Mouse (Mus musculus) lung, embryonic 16.5 days (tissue): ENCODE data around the gene Naa20. TPM values are rescaled to one million over a fixed set of nuclear protein-coding genes. Genes with fewer than 3 reads are reported as not detected.

Experiments
- ATAC-seq: fragments of 200-750 bp; cut with Nextera tagmentation; 2 replicates; pipeline ENCODE4 v1.8.0; 2017; ENCODE audit warnings: low read depth, mild to moderate bottlenecking, moderate library complexity
- H3K27ac ChIP-seq: fragments of 300-500 bp; sonication (generic); 2 replicates; pipeline ENCODE4 v1.5.1; 2014; ENCODE audit warnings: mild to moderate bottlenecking, control low read depth, low read length
- H3K27me3 ChIP-seq: fragments of 300-500 bp; sonication (generic); 2 replicates; pipeline ENCODE4 v1.6.1; 2014; ENCODE audit warnings: low read depth, low read length, mixed read lengths; ENCODE audit not compliant: control insufficient read depth, insufficient read depth
- H3K36me3 ChIP-seq: fragments of 300-500 bp; sonication (generic); 2 replicates; pipeline ENCODE4 v1.6.1; 2014; ENCODE audit warnings: low read length; ENCODE audit not compliant: control insufficient read depth, insufficient read depth
- H3K4me1 ChIP-seq: fragments of 300-500 bp; sonication (generic); replicated peaks from 2 replicates; pipeline ENCODE4 v1.6.1; 2014; ENCODE audit warnings: low read length, mixed read lengths; ENCODE audit not compliant: control insufficient read depth, insufficient read depth
- H3K4me2 ChIP-seq: fragments of 300-500 bp; sonication (generic); 2 replicates; pipeline ENCODE4 v1.6.1; 2014; ENCODE audit warnings: low read depth, low read length, control low read depth
- H3K4me3 ChIP-seq: fragments of 300-500 bp; sonication (generic); 2 replicates; pipeline ENCODE4 v1.5.1; 2014; ENCODE audit warnings: mild to moderate bottlenecking, low read length, control low read depth
- H3K9ac ChIP-seq: fragments of 300-500 bp; sonication (generic); 2 replicates; pipeline ENCODE4 v1.6.1; 2014; ENCODE audit warnings: low read length, control low read depth
- H3K9me3 ChIP-seq: fragments of 300-500 bp; sonication (generic); 2 replicates; pipeline ENCODE4 v1.6.1; 2016; ENCODE audit warnings: low read length; ENCODE audit not compliant: control insufficient read depth
- WGBS: fragments of 180-500 bp; shearing (Covaris S2); extraction: QIAGEN DNeasy Blood & Tissue Kit; methylation state at CpG from one replicate; pipeline ENCODE4 v1.1.7; 2014; 5-methylcytosine and 5-hydroxymethylcytosine counted together
- polyA plus RNA-seq: library from polyadenylated mRNA; unstranded; fragments of >200 nt; fragmentation: Nextera tagmentation; extraction: Ambion mirVana; gene quantifications from 2 replicates; pipeline ENCODE4 v1.2.1, GENCODE M21; 2015

Gene Naa20
- polyA plus RNA-seq, 1 experiment from 2014 or later, result 152 TPM

DNA sequence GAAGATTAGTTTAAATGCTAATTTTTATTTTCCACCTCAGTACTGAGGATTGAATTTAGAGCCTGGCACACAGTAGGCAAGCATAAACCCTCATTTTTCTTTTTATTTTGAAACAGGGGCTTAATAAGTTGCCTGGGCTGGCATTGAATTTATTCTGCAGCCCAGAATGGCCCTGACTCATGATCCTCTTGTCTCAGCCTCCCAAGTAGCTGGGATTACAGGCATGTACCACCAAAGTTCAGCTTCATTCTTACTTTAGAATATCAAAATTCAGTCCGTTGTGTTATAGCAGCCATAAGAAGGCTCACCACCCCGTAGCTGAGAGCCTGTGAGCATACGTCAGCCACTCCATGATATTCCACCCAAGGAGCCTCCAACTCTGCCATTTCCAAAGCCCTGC lies 35.7 kb upstream of the Naa20 start:
- Histone ChIP-seq H3K9me3 (peaks cover 4% of the 10 kb centered on the region; the same call in 1 of the 2 replicates), H3K27ac (no peak overlapping the region), H3K27me3 (no peaks in the 10 kb centered on the region), H3K36me3 (peaks cover 11% of the 10 kb centered on the region), H3K9ac (no peak overlapping the region), H3K4me2 (no peak overlapping the region), H3K4me1 (peaks cover 16% of the 10 kb centered on the region), H3K4me3 (no peak overlapping the region)
- no peak for ATAC-seq
- WGBS, result 92% methylated on average over 3 of the region's 3 CpGs

DNA sequence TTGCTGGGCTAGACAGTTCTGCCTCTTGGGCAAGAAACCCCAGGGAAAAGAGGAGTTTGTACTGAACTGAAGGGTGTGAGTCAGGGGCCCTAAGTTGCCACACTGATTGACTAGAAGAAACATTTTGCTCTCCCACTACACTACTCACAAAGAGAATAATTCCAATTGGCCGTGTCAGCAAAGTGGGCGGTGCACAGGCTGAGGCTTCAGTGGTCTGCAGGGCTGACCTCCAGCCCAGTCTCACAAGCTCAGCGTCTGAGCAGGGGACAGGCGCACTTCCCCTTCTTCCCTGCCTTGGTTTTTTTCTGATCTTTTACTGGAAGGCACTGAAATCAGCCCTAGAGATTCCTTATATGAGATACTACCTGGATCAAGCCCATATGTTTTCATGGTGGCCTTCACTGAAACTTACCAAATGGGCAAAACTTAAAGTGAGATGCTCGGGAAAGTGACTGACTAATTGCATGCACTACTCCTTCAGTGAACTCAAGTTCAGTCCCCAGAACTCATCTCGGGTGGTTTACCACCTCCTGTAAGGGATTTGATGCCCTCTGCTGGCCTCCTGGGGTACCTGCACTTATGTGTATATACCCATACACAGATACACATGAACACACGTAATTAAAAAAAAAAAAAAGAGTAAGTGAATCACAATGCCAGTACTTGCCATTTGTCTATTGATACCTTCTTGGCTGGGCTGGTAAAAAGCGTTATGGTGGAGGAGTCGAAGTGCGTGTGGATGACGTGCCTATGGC lies 35.0 kb upstream of the Naa20 start:
- H3K9me3 ChIP-seq, result peaks cover 4% of the 10 kb centered on the region; the same call in 1 of the 2 replicates
- H3K4me1 ChIP-seq, result peaks cover 16% of the 10 kb centered on the region
- peaks cover 11% of the 10 kb centered on the region for H3K36me3 ChIP-seq
- WGBS, result 93% methylated on average over 11 of the region's 11 CpGs
- no peak overlapping the region for H3K9ac ChIP-seq
- no peak overlapping the region for H3K27ac ChIP-seq
- ATAC-seq, result no peak
- no peak overlapping the region for H3K4me3 ChIP-seq
- H3K27me3 ChIP-seq, result no peaks in the 10 kb centered on the region
- H3K4me2 ChIP-seq, result no peak overlapping the region

DNA sequence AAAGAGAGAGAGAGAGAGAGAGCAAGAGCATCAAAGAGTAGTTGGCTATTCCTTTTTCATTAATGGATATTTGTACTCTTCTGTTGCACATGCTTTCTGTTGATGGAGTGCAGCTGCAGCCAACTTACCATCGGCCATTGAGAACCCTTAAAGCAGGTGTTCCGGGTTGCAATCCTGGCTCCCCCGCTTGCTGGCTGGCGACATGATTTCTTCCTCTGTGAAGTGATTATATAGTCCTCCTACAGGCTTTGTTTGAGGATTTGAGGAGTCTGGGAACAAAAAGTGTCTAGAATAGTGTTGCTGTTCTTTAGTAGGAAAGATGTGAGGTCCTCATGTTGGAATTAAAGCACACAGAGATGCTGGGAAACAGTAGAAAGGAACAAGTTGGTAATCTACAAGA lies 30.6 kb upstream of the Naa20 start:
- Histone ChIP-seq H3K36me3 (peaks cover 11% of the 10 kb centered on the region), H3K4me3 (no peak overlapping the region), H3K27ac (no peak overlapping the region), H3K4me2 (no peak overlapping the region), H3K27me3 (no peaks in the 10 kb centered on the region), H3K4me1 (peaks cover 4% of the 10 kb centered on the region; the same call in 1 of the 2 replicates), H3K9ac (no peak overlapping the region), H3K9me3 (peaks cover 4% of the 10 kb centered on the region; the same call in 1 of the 2 replicates)
- WGBS, result 70% methylated on average over 4 of the region's 4 CpGs
- no peak for ATAC-seq

DNA sequence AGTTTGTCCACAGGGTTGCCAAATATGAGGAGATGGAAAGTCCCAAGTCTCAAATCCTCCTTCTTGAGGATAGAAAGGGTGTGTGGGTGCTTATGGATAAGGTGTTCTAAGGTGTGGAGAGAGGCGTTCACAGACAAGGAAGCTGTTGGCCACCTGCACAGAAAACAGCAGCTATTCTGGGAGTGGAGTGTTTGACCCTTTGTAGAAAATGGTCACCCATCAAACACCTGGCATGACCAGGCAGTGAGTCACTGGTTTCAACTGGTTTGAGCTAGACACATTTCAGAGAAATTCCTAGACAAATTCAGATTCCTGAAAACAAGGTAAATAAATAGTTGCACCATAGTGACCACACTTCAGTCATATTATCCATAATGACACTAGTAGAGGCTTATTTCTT lies 29.8 kb upstream of the Naa20 start:
- WGBS, result 63% methylated on average over 1 of the region's 1 CpGs
- peaks cover under 1% of the 10 kb centered on the region; the same call in 1 of the 2 replicates for H3K9me3 ChIP-seq
- peaks cover 4% of the 10 kb centered on the region; the same call in 1 of the 2 replicates for H3K4me1 ChIP-seq
- no peak overlapping the region for H3K9ac ChIP-seq
- H3K4me2 ChIP-seq, result no peak overlapping the region
- peaks cover 10% of the 10 kb centered on the region for H3K36me3 ChIP-seq
- H3K27me3 ChIP-seq, result no peaks in the 10 kb centered on the region
- no peak overlapping the region for H3K4me3 ChIP-seq
- no peak for ATAC-seq
- no peak overlapping the region for H3K27ac ChIP-seq

DNA sequence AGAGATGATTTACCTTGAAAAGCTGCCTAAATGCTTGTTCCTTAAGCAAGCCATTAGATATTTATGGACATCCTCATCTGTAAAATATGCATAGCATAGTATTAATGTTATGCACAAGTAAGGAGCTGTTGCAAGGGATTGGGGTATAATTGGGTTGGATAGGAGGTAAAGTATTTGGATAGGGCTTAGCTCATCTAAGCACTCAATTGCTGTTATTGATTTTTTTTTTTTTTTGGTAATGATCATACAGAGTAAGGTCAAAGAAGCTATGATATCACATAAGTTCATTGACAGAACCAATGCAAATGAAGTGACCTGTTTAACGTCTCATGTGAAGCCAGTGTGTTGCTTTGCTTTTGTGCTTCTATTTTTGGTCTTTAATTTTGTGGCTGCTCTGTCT lies 27.9 kb upstream of the Naa20 start:
- no peak overlapping the region for H3K27ac ChIP-seq
- ATAC-seq, result no peak

DNA sequence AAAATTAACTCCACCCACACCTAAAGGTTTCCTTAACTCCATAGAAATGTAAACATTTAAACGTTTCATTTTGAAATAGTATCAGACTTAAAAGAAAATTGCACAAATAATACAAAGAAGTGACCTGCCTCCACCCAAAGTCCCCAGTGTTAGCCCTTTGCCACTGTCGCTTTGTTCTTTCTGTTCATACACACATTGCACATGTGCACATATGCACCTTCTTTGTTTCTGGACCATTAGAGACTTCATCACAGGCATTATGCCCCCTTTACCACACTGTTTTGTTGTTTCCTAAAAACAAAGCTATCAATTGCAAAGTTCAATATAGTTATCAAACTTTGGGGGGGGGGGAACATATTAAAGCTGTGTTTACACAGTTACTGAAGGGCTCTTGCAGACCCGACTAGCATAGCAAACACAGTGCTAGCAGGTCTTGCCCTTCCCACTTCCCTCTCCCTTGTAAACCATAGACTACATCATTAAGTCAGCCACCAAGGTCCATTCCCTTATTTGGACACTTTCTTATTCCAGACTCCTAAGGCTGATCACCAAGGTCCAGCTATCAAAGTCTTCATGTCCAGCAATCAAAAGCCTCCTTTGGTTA lies 26.9 kb upstream of the Naa20 start:
- Histone ChIP-seq H3K27me3 (no peaks in the 10 kb centered on the region), H3K4me2 (no peak overlapping the region), H3K27ac (no peak overlapping the region), H3K4me3 (no peak overlapping the region), H3K4me1 (peaks cover 4% of the 10 kb centered on the region; the same call in 1 of the 2 replicates), H3K36me3 (peaks cover 16% of the 10 kb centered on the region), H3K9ac (no peak overlapping the region), H3K9me3 (no peaks in the 10 kb centered on the region)
- 35% methylated on average over 3 of the region's 3 CpGs for WGBS
- ATAC-seq, result no peak

More for the DNA sequence above, 27.9 kb upstream of the Naa20 start:
- Histone ChIP-seq H3K27me3 (no peaks in the 10 kb centered on the region), H3K4me3 (no peak overlapping the region), H3K9ac (no peak overlapping the region), H3K4me1 (peaks cover 4% of the 10 kb centered on the region; the same call in 1 of the 2 replicates), H3K36me3 (peaks cover 9% of the 10 kb centered on the region), H3K4me2 (no peak overlapping the region), H3K9me3 (no peaks in the 10 kb centered on the region)
- WGBS, result 83% methylated on average over 1 of the region's 1 CpGs

DNA sequence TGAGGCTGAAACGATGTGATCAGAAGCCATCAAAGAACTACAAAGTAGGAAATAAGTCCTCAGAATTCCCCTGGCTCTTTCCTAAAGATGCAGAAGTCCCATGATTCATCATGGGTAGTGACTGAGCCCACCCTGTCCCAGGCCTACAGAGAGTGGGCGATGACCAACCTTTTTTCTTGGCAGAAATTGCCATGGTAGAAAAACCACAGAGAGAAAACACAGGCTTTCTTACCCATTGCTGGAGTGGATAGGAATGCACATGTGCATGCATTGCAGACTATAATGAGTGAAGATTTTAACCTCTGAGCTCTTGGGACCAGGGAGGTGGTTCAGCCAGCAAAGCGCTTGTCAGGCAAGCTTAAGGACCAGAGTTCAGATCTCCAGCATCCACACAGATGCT lies 24.7 kb upstream of the Naa20 start:
- Histone ChIP-seq H3K27ac (no peak overlapping the region), H3K9me3 (no peaks in the 10 kb centered on the region), H3K27me3 (no peaks in the 10 kb centered on the region), H3K4me2 (no peak overlapping the region), H3K4me1 (peaks cover 4% of the 10 kb centered on the region; the same call in 1 of the 2 replicates), H3K4me3 (no peak overlapping the region), H3K9ac (no peak overlapping the region), H3K36me3 (peaks cover 21% of the 10 kb centered on the region)
- 91% methylated on average over 3 of the region's 3 CpGs for WGBS
- ATAC-seq, result no peak

DNA sequence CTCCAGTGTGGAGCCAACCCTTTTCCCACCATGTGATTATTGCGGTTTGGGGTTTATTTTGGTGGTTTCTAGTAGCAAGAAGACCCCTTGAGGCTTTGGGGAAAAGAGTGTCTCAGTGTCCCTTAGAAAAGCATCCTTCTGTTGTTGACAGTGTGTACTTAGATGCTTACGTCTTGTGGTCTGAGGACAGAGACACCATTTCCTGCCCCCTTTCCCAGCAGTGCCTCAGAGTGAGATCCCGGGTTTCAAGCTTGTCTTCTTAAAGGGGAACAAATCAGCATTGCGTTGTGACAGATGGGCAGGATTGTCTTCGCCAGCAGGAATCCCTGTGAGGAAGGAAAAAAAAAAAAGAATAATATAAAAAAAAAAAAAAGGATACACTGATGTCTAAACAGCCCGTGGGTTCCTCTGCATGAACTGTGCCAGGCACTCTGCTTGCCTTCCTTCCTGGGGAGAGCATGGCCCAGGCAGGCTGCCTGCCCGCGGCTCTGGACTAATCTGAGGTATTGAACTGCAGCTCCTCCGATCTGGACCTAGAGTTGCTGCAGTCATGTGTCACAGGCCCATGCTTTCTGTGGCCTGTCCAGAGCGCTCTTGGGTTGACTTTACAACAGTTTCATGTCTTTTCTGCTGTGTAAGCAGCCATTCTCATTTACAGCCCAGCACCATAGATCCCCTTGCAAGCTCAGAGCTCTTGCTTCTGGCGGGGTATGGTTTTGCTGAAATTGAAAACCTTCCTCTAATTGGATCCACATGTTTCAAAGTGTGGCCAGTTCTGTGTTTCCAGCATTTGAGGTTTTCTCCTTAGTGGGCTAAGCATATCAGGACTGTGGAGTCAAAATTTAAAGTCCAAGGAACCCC lies 20.8 kb upstream of the Naa20 start:
- Histone ChIP-seq H3K36me3 (peaks cover 40% of the 10 kb centered on the region), H3K27me3 (no peaks in the 10 kb centered on the region), H3K27ac (peak overlapping the region; percentile 34; the same call in 1 of the 2 replicates), H3K9ac (no peak overlapping the region), H3K4me3 (no peak overlapping the region), H3K9me3 (no peaks in the 10 kb centered on the region), H3K4me2 (no peak overlapping the region), H3K4me1 (peaks cover 18% of the 10 kb centered on the region)
- ATAC-seq, result no peak
- WGBS, result 67% methylated on average over 11 of the region's 11 CpGs

DNA sequence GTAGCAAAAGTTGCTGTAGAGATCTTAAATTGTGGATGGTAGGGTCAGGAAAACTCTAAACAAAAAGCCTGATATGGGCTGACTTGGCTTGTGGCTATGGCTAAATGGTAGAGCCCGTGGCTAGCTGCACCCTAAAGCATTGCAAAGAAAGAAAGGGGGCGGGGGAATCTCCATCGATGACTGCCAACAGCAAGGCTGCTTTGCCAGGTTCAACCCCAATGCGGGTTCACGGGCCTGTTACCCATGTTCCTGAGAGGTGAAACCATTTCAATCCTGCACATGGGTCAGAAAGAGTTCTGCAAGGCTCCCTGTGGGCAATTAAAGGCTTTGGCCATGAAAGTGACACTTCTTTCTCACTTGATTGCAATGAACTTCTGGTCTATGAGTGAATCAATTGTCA lies 20.0 kb upstream of the Naa20 start:
- H3K4me3 ChIP-seq, result no peak overlapping the region
- no peaks in the 10 kb centered on the region for H3K9me3 ChIP-seq
- no peak overlapping the region for H3K4me2 ChIP-seq
- no peak overlapping the region for H3K27ac ChIP-seq
- ATAC-seq, result no peak
- 87% methylated on average over 5 of the region's 5 CpGs for WGBS
- peaks cover 34% of the 10 kb centered on the region for H3K36me3 ChIP-seq
- H3K27me3 ChIP-seq, result no peaks in the 10 kb centered on the region
- no peak overlapping the region for H3K9ac ChIP-seq
- H3K4me1 ChIP-seq, result peaks cover 18% of the 10 kb centered on the region
